Mouse (Mus musculus) brain, adult 2 months (tissue): Measurements from ENCODE around the gene Arpc2.

Experiments used
- DNase-seq: peaks from one replicate; pipeline ENCODE4 v3.0.0; 2011; ENCODE audit warnings: low read depth, low spot score

The Arpc2 gene

GRCm38 (mm10) chr1:74235938-74236589 lies at the start of gene Arpc2:
Arpc2 (plus strand) TSS chr1:74236084.
- peak; percentile 98 for DNase-seq

- no peak for DNase-seq
Measured at GRCm38 (mm10) chr1:74190471-74190870, 45.4 kb upstream of the Arpc2 start.

GRCm38 (mm10) chr1:74192711-74193110 lies 43.2 kb upstream of the Arpc2 start:
- DNase-seq = no peak

GRCm38 (mm10) chr1:74194445-74194844 lies 41.4 kb upstream of the Arpc2 start, which contains the start of gene Cxcr1:
Cxcr1 (minus strand) TSS chr1:74194631.
- DNase-seq = no peak

- DNase-seq = peak; percentile 44
Measured at GRCm38 (mm10) chr1:74195961-74196360, 39.9 kb upstream of the Arpc2 start.

DNA sequence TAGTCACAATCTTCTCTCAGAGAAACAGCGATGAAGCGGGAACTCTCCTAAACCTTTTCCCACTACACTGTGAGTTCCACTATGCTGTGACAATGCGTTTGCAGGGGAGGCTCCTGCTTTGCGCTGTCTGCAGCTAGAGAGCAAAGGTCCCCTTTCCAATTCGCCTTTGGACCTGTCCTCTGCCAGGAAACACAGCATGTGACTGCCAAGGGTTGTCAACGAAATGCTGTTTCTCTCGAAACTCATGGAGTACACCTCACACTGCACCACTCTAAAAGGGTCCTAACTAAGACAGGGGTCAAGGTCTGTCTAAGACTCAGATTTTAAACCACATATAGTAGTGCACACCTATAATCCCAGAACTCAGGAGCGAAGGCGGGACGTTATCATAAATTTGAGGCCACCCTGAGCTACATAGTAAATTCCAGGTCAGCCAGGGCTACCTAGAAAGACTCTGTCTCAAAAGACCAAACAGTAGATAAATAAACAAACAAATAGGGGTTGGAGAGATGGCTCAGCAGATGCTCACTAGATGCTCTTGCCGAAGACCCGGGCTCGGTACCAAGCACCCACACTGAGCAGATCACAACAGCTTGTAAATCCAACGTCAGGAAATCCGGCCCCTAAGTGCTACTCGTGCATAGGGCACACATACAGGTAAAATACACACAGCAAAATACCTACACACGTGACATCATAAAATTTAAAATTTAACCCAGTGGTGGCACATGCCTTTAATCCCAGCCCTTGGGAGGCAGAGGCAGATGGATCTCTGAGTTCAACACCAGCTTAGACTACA lies 39.1 kb upstream of the Arpc2 start:
- DNase-seq = no peak

DNA sequence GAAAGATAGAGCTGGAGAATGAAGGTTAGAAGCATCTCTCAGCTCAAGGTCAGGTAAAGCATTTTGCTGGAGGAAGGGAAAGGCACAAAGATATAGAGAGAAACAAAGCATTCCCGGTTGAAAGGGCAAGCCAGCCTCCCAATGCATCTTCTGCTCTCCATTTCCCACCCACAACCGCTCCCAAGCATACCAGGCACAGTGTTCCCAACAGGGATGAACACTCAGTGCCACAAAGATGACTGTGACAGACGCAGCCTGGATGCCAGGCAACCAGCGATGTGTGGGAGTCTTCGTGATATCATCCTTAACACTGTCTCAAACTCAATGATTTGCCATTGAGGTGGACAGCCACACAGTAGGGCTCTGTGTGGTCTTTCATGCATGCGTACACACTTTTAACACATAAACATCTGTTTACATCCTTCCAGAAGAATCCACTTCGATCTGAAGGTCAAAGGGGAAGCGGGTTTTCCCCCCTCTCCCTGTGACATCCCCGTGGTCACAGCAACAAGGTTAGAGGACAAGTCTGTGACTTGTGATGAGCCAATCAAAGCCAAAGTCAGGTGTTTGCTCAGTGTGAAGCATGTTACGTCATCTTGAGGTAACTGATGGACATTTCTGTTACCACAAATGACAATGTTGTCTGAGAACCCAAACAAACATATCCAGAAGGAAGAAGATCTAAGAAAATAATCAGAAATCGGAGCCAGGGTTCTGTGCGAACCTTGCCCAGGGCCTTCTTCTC lies 38.0 kb upstream of the Arpc2 start:
- DNase-seq = peak; percentile 84

DNA sequence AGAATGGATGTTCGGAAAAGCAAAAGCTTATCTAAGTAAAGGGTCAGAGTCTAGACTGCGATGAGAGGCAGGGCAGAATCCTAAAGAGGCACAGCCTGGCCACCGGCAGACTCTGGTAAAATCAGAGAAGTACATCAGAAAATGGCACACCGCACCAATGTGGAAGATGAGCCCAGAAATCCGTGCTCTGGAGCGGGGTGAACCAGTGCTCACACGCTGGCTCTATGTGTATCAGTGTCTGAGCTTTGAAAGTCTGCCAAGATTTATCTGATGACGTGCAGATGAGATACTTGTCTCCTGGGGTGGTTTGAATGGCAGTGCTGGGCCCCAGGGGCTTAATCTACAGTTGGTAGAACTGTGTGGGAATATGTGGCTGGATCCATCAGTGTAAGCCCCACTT lies 36.8 kb upstream of the Arpc2 start:
- peak; percentile 32 for DNase-seq

DNA sequence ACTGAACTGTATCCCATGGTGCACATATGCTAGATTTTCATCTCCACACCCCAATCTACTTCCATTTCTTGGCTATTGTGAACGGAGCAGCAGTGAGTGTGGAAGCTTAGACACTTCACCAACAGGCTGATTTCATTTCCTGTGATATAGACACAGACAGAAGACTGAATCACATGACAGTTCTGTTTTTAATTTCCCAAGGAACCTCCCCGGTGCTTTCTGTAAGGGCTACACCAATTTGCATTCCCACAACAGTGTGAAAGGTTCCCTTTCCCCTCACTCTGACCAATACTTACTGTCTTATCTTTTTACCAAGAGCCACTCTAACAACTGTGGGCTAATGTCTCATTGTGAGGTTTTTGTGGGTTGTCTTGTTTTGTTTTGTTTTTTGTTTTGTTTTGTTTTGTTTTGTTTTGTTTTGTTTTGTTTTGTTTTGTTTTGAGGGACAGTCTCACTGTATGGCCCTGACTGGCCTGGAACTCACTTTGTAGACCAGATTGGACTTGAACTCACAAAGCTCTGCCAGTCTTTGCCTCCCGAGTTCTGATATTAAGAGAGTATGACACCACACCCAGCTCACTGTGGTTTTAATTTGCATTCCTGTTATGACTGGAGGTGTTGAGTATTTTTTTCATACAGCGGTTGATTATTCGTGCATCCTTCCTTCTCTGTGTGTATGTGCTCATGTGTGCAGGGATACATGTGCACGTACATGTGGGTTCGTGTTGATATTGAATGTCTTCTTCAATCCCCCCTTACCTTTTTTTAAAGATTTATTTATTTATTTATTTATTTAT lies 34.6 kb upstream of the Arpc2 start:
- DNase-seq = no peak

GRCm38 (mm10) chr1:74203457-74203856 lies 32.4 kb upstream of the Arpc2 start:
- DNase-seq = no peak

GRCm38 (mm10) chr1:74205881-74206280 lies 30.0 kb upstream of the Arpc2 start:
- DNase-seq = peak; percentile 69

DNA sequence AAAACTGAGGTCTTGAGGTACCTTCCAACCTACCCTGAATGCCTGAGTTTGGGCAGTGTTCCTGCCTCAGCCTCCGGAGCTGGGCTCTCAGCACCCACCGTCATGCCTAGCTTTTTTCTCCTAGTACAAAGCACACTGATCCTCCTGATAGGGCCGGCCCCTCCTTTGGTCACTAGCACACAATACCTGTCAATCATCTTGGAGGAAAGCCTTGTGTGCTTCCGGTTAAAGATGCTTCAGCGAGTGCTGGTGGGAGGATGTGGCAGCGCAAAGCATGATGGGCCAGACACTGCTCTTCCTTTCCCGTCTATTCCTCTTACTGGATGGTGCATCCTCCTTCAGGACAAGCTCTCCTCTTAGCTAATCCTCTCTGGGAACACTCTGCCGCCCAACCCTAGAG lies 29.2 kb upstream of the Arpc2 start:
- DNase-seq = no peak

DNA sequence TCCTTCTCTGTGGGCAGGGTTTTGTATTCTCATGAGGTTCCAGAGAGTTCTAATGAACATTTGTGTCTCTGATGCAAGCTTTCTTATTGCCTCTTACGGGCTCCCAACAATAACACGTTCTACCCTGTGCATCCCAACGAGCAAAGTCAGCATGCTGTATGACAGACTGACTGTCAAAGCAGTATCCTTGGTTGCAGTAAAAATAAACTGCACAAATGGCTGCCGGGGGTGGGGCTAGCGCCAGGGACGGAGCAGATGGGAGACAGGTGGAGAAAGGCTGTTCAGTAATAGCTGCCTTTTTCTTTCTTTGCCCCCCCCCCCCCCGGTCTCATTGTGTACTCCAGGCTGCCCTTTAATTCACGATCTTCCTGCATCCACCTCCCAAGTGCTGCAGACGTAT lies 28.0 kb upstream of the Arpc2 start:
- DNase-seq = peak; percentile 70

GRCm38 (mm10) chr1:74208941-74209340 lies 26.9 kb upstream of the Arpc2 start:
- DNase-seq = no peak

DNA sequence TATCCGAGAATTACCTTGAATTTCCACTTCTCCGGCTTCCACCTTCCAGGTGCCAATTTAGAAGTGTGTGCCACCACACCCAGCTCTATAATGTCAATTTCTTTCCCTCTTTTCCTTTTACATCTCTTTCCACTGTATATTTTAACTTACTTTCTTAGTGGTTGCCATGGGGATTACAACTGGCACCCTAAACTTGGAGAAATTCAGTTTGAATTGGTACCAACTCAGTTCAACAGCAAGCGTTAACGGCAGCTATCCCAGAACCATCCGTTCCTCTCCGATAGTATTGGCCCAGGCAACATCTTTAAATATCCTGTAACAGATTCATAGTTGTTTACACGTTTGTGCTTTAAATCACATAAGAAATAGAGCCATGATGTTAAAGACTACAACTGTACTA lies 16.0 kb upstream of the Arpc2 start:
- no peak for DNase-seq

GRCm38 (mm10) chr1:74227317-74227716 lies 8.6 kb upstream of the Arpc2 start:
- DNase-seq = peak; percentile 71

DNA sequence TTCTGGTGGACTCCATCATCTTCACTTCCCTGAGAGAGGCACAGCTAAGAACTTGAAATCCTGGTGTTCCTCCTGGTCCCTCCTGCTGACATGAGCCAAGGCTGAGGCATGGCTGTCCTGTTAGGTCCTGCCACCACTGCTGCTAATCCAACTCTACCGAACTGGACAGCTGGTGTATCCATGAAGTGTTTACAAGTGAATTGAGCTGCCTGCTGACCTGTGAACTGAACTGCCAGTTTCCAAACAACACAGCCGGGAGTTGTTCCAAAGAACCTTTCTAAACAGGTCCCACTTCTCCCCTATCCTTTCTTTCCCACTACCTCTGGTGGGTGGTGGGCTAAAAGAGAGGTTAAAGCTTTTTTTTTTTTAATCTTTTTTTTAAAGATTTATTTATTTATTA lies 5.9 kb upstream of the Arpc2 start:
- no peak for DNase-seq

DNA sequence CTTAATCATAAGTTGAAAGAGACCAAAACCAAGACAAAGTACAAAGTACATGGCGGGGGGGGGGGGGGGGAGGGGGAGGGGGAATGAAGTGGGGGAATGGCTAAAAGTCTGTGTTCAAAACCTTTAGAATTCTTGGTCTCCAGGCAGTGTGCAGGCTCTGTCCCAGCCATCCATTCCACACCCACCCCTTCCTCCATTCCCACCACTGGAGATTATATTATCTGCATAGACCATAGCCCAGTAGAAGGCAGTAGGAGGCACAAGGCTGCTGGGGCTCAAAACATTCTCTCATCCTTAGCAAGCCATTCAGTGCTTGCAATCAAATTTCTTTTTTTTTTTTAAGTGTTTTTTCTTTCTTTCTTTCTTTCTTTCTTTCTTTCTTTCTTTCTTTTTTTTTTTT lies 4.9 kb upstream of the Arpc2 start:
- DNase-seq = no peak

GRCm38 (mm10) chr1:74236590-74237317 lies 870 bp downstream of the Arpc2 start:
- peak; percentile 48 for DNase-seq

- DNase-seq = no peak
Measured at GRCm38 (mm10) chr1:74237671-74238070, 1.8 kb downstream of the Arpc2 start.

- DNase-seq = no peak
Measured at GRCm38 (mm10) chr1:74238136-74238535, 2.3 kb downstream of the Arpc2 start.
